Mouse (Mus musculus) forebrain, embryonic 15.5 days (tissue): ENCODE results near the gene Unc13b. TPM values are rescaled to one million over a fixed set of nuclear protein-coding genes. Genes with fewer than 3 reads are reported as not detected.

Source experiments
- ATAC-seq: fragments of 200-750 bp; cut with Nextera tagmentation; replicated peaks from 2 replicates; pipeline ENCODE4 v1.8.0; 2017; ENCODE audit warnings: mild to moderate bottlenecking, moderate TSS enrichment, moderate library complexity
- H3K27ac ChIP-seq: fragments of 300-500 bp; sonication (generic); replicated peaks from 2 replicates; pipeline ENCODE4 v1.5.1; 2015; ENCODE audit warnings: mild to moderate bottlenecking, inconsistent platforms
- H3K27me3 ChIP-seq: fragments of 300-500 bp; sonication (generic); 2 replicates; pipeline ENCODE4 v1.6.1; 2015; ENCODE audit warnings: inconsistent platforms
- H3K36me3 ChIP-seq: fragments of 300-500 bp; sonication (generic); 2 replicates; pipeline ENCODE4 v1.6.1; 2015; ENCODE audit warnings: mild to moderate bottlenecking, inconsistent platforms
- H3K4me1 ChIP-seq: fragments of 300-500 bp; sonication (generic); 2 replicates; pipeline ENCODE4 v1.6.1; 2015; ENCODE audit warnings: inconsistent platforms
- H3K4me2 ChIP-seq: fragments of 300-500 bp; sonication (generic); replicated peaks from 2 replicates; pipeline ENCODE4 v1.6.1; 2015; ENCODE audit warnings: mild to moderate bottlenecking, inconsistent platforms
- H3K4me3 ChIP-seq: fragments of 300-500 bp; sonication (generic); 2 replicates; pipeline ENCODE4 v1.5.1; 2015; ENCODE audit warnings: mild to moderate bottlenecking, inconsistent platforms
- H3K9ac ChIP-seq: fragments of 300-500 bp; sonication (generic); replicated peaks from 2 replicates; pipeline ENCODE4 v1.6.1; 2015; ENCODE audit warnings: mild to moderate bottlenecking, inconsistent platforms
- H3K9me3 ChIP-seq: fragments of 300-500 bp; sonication (generic); 2 replicates; pipeline ENCODE4 v1.6.1; 2016; ENCODE audit warnings: inconsistent platforms
- WGBS: fragments of 180-500 bp; shearing (Covaris S2); methylation state at CpG from one replicate; pipeline ENCODE4 v1.1.7; 2015; ENCODE audit warnings: mixed read lengths; 5-methylcytosine and 5-hydroxymethylcytosine counted together
- polyA plus RNA-seq: library from polyadenylated mRNA; unstranded; fragments of >200 nt; fragmentation: Nextera tagmentation; extraction: Ambion mirVana; gene quantifications from 2 replicates; pipeline ENCODE4 v1.2.1, GENCODE M21; 2015

Unc13b gene
- polyA plus RNA-seq, result 17.9 and 18.7 TPM in 2 replicates

DNA sequence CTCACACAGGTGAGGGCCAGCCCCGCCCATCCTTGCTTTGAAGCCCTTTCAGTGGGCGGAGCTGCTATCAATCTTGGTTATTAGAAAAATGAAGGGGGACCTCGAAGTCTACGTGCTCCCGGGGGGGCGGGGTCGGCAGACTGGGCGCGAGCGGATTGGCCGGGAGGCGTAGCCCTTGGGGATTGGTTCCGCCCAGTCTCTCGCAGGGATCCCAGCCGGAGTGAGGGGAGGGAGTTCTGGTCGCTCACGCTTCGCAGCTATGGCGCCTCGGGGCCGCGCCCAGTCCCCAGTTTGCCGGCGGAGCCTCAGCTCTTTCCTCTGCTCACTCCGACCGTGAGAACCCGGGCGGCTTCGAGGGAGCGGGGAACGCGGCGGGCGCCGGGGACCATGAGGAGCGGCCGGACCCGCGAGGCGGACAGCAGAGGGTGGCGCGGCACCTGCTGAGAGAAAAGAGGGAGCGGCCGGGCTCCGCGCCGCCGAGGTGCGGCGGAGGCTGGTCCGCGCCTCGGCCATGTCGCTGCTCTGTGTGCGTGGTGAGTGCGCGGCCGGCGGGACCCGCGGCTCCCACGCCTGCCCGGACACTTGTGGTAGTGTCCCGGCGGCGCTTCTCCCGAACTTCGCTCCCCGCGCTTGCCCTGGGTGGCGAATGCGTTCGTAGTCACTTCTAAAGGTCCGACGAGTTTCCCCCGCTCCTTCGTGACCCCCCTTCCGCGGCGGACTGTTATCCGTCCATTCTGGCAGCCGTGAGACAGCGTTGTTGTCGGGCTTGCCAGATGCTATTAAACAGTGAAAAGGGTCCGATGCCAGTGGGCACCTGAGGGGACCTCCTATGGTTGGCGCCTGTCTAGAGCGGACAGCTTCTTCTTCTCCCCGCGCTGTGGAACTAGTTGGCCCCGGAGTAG lies at the start of gene Unc13b:
Gene Unc13b, plus strand, starts transcription at position 201 of the 902 bp plus-strand sequence.
- H3K27ac ChIP-seq, result peak within 1 kb of the TSS; percentile 88
- H3K9ac ChIP-seq, result peak within 1 kb of the TSS; percentile 59
- no peaks in the 10 kb centered on the region for H3K9me3 ChIP-seq
- H3K4me2 ChIP-seq, result peak within 1 kb of the TSS; percentile 69
- H3K27me3 ChIP-seq, result no peaks in the 10 kb centered on the region
- under 1% methylated on average over 84 of the region's 90 CpGs for WGBS
- H3K36me3 ChIP-seq, result no peaks in the 10 kb centered on the region
- H3K4me1 ChIP-seq, result peaks cover 21% of the 10 kb centered on the region; the same call in 1 of the 2 replicates
- peak; percentile 99 for ATAC-seq
- peak within 1 kb of the TSS; percentile 68 for H3K4me3 ChIP-seq

DNA sequence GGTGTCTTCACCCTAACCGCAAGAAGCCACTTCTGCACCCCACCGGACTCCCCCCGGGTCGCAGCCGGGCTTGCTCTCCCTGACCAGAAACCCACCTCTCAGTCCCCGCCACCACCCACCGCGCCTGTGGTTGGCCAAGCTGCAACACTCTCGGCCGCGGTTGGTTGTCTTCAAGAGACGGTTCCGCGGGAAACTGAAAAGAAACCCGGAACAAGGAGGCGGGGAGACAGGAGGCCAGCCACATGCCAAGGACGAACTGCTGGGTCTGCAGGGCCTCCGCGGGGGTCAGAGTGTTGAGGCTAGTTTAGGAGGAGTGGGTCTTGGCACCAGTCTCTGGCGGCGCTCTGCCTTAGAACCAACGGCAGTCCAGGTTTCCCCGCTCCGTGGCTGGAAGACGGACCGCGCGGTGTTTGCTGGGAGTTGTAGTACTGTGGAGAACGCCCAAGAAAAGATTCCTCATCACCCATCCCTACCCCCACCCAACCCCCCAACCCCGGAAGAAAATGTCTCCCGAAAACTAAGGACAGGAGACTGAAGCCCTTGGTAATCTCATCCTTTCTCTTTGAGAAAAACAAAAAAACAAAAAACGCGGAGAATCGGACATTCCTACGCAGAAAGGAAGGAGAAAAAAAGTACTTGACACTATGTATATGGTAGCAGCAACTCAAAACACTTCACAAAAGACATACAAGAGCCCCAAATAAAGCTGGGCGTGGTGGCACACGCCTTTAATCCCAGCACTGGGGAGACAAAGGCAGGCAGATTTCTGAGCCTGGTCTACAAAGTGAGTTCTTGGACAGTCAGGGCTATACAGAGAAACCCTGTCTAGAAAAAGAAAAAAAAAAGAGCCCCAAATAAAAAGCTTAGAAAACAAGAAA lies 48.4 kb upstream of the Unc13b start, which contains the start of gene Fancg:
Gene Fancg, minus strand, starts transcription at position 346 of the 878 bp plus-strand sequence.
- Histone ChIP-seq H3K4me1 (peaks cover 15% of the 10 kb centered on the region), H3K27me3 (no peaks in the 10 kb centered on the region), H3K9me3 (no peaks in the 10 kb centered on the region), H3K4me2 (peak within 1 kb of the TSS; percentile 80), H3K9ac (peak within 1 kb of the TSS; percentile 61), H3K36me3 (no peaks in the 10 kb centered on the region), H3K4me3 (peak within 1 kb of the TSS; percentile 70), H3K27ac (peak within 1 kb of the TSS; percentile 65)
- peak; percentile 95 for ATAC-seq
- WGBS, result 1% methylated on average over 37 of the region's 37 CpGs

DNA sequence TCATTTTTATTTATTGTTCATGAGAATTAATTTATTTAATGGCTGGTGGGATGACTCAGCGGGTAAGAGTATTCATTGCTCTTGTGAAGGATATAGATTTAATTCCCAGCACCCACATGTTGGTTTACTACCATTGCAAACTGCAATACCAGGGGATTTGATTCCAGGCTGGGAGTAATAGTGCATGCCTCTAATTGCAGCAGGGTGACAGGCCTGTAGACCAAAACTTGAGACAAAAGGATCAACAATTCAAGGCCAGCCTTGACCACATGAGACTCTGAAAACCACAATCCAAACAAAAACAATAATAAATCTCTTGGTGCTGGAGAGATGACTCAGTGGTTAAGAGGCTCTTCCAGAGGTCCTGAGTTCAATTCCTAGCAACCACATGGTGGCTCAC lies 46.7 kb upstream of the Unc13b start:
- no peak for ATAC-seq
- Histone ChIP-seq H3K9me3 (no peaks in the 10 kb centered on the region), H3K4me3 (no peak overlapping the region), H3K4me1 (peaks cover 15% of the 10 kb centered on the region), H3K27ac (no peak overlapping the region), H3K9ac (no peak overlapping the region), H3K4me2 (no peak overlapping the region), H3K27me3 (no peaks in the 10 kb centered on the region), H3K36me3 (peaks cover 4% of the 10 kb centered on the region; the same call in 1 of the 2 replicates)
- WGBS, result 100% methylated on average over 1 of the region's 1 CpGs

DNA sequence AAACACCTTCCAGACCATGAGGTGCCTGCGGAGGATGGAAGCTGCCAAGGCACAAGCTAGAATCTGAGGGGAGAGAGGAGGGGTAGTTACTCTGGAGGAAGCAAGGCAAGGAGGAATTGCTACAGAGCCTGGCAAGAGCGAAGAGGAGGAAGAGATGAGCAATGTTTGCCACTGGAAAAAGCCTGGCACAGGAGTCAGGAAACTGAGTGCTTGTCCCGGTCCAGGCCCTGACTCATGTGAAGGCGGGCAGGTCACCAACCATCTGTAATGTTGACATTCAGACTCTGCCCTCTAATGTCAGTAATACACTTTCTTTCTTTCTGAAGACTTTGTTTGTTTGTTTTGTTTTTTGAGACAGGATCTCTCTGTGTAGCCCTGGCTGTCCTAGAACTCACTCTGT lies 40.6 kb upstream of the Unc13b start:
- H3K4me1 ChIP-seq, result no peaks in the 10 kb centered on the region
- H3K36me3 ChIP-seq, result peaks cover 53% of the 10 kb centered on the region
- no peaks in the 10 kb centered on the region for H3K27me3 ChIP-seq
- no peaks in the 10 kb centered on the region for H3K9me3 ChIP-seq
- 93% methylated on average over 4 of the region's 4 CpGs for WGBS
- no peak overlapping the region for H3K4me2 ChIP-seq
- no peak overlapping the region for H3K9ac ChIP-seq
- no peak for ATAC-seq
- H3K27ac ChIP-seq, result no peak overlapping the region
- H3K4me3 ChIP-seq, result no peak overlapping the region

DNA sequence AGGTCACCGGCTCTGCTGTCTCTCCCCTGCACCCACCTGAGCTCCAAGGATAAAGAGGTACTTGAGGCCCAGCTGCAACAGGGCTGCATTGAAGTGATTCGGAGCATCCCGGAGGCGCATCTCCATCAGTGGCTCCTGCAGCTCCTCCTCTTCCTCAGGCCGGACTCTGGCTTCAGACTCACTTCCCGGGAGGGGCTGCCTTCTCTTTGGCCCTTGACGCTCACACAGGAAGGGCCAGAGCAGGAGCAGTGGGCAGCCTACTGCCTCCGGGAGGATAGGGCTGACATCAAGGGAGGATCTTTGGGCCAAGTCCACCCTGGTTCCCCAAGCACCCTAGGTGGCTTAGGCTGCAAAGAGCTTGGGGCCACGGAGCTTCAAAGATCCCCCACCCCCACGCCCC lies 39.6 kb upstream of the Unc13b start:
- no peak for ATAC-seq
- Histone ChIP-seq H3K9ac (no peak overlapping the region), H3K36me3 (peaks cover 53% of the 10 kb centered on the region), H3K9me3 (no peaks in the 10 kb centered on the region), H3K27me3 (no peaks in the 10 kb centered on the region), H3K27ac (no peak overlapping the region), H3K4me3 (no peak overlapping the region), H3K4me1 (peaks cover 5% of the 10 kb centered on the region), H3K4me2 (no peak overlapping the region)
- 92% methylated on average over 9 of the region's 10 CpGs for WGBS

DNA sequence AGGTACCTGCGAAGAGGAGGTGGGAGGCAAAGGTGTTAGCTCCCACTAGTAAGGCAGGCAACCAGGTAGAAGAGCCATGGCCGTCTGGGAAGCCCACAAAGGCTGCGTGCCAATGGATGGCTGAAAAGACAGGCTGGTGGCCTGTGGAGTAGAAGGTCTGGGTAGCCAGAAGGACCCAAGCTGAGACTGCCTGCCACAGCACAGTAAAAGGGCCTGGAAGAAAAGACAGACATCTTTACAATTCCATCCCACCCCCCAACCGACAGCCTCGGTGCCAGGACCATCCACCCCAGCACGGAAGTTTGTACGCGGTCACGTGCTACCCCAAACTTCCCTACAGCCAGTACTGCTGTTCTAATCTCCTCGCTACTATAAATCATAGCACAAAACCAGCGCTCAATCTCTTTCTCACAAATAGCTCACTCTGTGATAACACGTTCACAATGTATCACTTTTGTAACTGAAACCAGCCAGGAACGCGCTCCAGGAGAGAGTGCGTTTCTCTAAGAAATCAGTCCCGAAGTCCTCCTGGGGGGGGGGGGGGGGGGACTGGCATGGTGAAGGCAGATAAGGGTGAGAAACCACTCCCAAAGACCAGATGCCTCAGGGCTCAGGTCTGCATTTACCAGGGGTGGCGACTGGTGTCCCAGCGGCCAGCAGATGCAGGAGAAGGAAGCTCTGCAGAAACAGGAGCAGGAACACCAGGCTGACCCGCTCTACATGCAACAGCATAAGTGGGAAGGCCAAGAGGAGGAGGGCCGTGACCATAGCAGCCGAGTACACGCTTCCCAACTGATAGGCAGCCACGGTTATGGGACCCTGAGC lies 38.9 kb upstream of the Unc13b start:
- no peak for ATAC-seq
- Histone ChIP-seq H3K9me3 (no peaks in the 10 kb centered on the region), H3K36me3 (peaks cover 53% of the 10 kb centered on the region), H3K27ac (no peak overlapping the region), H3K4me3 (no peak overlapping the region), H3K27me3 (no peaks in the 10 kb centered on the region), H3K4me2 (no peak overlapping the region), H3K4me1 (peaks cover 12% of the 10 kb centered on the region), H3K9ac (no peak overlapping the region)
- WGBS, result 93% methylated on average over 23 of the region's 23 CpGs

DNA sequence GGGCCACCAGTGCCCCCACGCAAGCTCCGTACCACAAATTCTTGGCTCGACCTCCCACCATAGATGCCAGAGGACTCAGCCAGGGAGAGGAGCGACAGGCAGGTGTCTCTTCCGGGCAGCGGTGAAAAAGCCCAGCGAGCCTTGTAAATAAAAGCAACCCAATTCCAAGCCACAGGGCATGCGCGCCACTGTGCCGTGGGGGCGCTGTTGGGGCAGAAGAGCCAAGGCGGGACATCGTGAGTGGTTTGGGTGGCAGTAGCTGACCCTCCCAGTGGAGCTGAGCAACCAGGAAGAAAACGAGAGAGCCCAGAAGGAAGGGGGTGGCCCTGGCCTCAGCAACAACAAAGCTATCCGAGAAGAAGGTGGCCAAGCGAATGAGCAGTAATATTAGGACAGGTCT lies 37.9 kb upstream of the Unc13b start:
- H3K4me2 ChIP-seq, result no peak overlapping the region
- peaks cover 15% of the 10 kb centered on the region for H3K4me1 ChIP-seq
- H3K9me3 ChIP-seq, result no peaks in the 10 kb centered on the region
- H3K9ac ChIP-seq, result no peak overlapping the region
- no peaks in the 10 kb centered on the region for H3K27me3 ChIP-seq
- 87% methylated on average over 16 of the region's 16 CpGs for WGBS
- H3K36me3 ChIP-seq, result peaks cover 53% of the 10 kb centered on the region
- no peak for ATAC-seq
- no peak overlapping the region for H3K27ac ChIP-seq
- no peak overlapping the region for H3K4me3 ChIP-seq

DNA sequence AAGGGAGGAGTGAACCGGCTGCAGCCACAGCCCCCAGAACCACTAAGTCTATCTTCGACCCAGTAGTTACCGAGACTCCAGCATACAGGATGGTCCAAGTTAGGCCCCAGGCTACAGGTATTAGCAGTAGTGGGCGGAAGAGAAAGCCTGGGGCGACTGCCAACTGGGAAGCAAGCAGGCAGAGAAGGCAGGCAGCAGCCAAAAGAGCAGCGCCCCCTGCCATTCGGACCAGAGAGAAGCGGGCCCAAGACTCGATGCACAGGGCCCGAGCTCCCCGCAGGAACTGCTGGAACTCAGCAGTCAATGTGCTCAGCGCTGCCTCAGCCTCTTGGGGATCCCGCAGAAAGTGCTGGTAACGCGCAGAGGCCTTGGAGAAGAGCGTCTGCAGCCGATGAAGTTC lies 37.4 kb upstream of the Unc13b start:
- WGBS, result 71% methylated on average over 17 of the region's 17 CpGs
- Histone ChIP-seq H3K4me3 (no peak overlapping the region), H3K27ac (no peak overlapping the region), H3K9me3 (no peaks in the 10 kb centered on the region), H3K4me2 (no peak overlapping the region), H3K36me3 (peaks cover 53% of the 10 kb centered on the region), H3K27me3 (no peaks in the 10 kb centered on the region), H3K9ac (no peak overlapping the region), H3K4me1 (peaks cover 15% of the 10 kb centered on the region)
- ATAC-seq, result no peak

DNA sequence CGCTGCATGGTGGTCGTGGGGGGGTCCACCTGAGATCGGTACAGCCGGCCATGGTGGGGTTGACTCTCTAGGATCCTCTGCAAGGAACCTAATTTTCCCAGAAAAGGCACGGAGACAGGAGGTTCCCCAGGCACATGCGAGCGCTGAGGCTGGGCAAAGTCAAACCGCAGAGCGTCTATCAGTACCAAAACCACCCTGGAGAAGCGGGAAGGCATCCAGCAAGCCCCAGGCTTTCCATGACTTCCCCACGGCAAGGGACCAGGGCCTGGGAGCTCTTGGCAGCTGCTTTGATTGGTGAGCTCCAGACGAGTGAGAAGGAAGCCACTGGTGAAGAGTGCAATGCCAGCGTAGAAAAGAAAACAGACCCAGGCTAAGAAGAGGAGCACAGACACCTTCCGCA lies 34.1 kb upstream of the Unc13b start:
- Histone ChIP-seq H3K36me3 (peaks cover 54% of the 10 kb centered on the region), H3K9ac (peak overlapping the region; percentile 48), H3K4me2 (peak overlapping the region; percentile 59), H3K4me3 (peak overlapping the region; percentile 57), H3K9me3 (no peaks in the 10 kb centered on the region), H3K4me1 (peaks cover 16% of the 10 kb centered on the region), H3K27ac (peak overlapping the region; percentile 90), H3K27me3 (no peaks in the 10 kb centered on the region)
- WGBS, result 83% methylated on average over 14 of the region's 14 CpGs
- ATAC-seq, result no peak; the same call in 1 of the 2 replicates

DNA sequence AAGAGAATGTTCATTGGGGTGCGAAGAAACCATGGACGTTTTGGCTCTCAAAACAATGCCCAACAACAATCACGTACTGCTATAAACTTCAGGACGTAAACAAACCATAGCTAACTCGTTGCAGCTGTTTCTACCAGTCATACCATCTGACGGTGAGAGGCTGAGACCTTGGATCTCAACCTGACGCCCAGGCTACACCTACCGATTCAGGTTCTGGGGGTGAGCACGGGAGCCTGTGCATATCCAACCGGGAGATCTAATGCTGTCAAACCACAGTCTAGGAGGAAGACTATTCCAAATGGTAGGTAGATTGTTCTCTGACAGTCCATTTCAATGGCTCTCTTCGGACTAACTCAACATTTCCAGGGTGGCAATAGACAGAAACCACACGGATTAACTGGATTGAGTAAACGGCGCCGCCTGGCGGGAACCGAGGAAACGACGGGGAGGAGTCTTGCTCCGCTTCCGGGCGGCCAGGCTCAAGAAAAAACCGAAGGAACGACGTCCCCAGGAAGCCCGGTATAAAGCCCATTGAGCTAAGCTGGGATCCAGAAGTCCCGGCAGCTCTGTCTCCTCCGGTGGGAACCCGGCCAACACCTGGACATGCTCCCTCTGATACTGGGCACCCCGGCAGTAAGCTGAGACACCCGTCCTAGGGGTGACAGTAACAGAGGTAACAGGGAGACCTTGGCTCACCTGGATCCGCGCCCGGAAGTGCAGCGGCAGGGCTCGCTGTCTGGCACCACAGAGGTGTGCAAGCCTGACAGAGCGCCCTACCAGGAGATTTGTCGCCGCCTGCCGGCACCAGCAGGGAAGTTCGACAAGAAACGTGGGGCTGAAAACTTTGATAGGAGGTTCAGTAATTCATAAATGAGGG lies 33.4 kb upstream of the Unc13b start, which contains the start of gene Pigo:
Gene Pigo, minus strand, starts transcription at position 736 of the 877 bp plus-strand sequence.
- peaks cover 22% of the 10 kb centered on the region for H3K4me1 ChIP-seq
- H3K4me3 ChIP-seq, result peak within 1 kb of the TSS; percentile 57
- H3K9me3 ChIP-seq, result no peaks in the 10 kb centered on the region
- 8% methylated on average over 42 of the region's 42 CpGs for WGBS
- H3K27me3 ChIP-seq, result no peaks in the 10 kb centered on the region
- peak within 1 kb of the TSS; percentile 90 for H3K27ac ChIP-seq
- H3K9ac ChIP-seq, result peak within 1 kb of the TSS; percentile 48
- H3K36me3 ChIP-seq, result peaks cover 54% of the 10 kb centered on the region
- peak; percentile 95 for ATAC-seq
- peak within 1 kb of the TSS; percentile 59 for H3K4me2 ChIP-seq
